Mouse (Mus musculus): ENCODE data around the gene Ctla4.

DNA sequence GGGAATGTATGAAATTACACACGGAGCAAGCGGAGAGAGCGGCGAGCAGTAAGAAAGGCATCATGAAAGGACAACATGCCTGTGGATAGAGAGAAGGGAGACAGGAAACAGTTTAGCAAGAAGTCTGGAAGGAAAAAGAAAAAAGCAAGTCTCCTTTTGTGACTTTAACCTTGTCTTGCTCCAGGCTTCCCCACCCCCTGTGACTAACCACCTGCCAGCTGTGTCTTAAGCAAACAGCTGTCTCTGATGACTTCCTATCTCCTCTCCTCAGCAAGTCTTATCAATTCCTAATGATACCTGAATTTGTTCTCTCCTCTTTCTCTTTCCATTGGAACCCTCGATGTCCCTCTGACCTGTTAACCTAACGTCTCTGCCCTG, 34.0 kb upstream of the Ctla4 start:
- TF ChIP-seq GATA1 (IDR thresholded peaks at IDR 0.05; ENCODE audit: low read length) (no peak), TAL1 (IDR thresholded peaks at IDR 0.05; ENCODE audit: low read length) (no peak)

Data from erythroblast, embryonic 14.5 days (primary cell).